Mouse (Mus musculus) layer of hippocampus, adult 18-20 months (tissue): ENCODE results near the gene Man1c1. TPM values are rescaled to one million over a fixed set of nuclear protein-coding genes. Genes with fewer than 3 reads are reported as not detected.

Experiments used
- DNase-seq, 2 experiments: peaks; one replicate each; pipeline ENCODE4 v3.0.0; 2022; ENCODE audit warnings: low spot score in 2 of 2
- total RNA-seq, 2 experiments: library from RNA; stranded (reverse); gene quantifications; 2 replicates each; pipeline ENCODE4 v1.2.3; 2021

Man1c1 gene
- total RNA-seq, 2 experiments from 2014 or later = 24.1 to 26.7 TPM

- DNase-seq = peak; percentile 75 to 78
Observed at GRCm38 (mm10) chr4:134677556-134678508, 26.3 kb downstream of the Man1c1 start.

- no peak for DNase-seq
Observed at GRCm38 (mm10) chr4:134675800-134676199, 28.3 kb downstream of the Man1c1 start.

GRCm38 (mm10) chr4:134674970-134675369 is 29.1 kb downstream of the Man1c1 start:
- no peak for DNase-seq

- DNase-seq = no peak
Observed at GRCm38 (mm10) chr4:134673882-134674463, 30.1 kb downstream of the Man1c1 start.

GRCm38 (mm10) chr4:134673151-134673550 is 30.9 kb downstream of the Man1c1 start:
- DNase-seq = no peak

- no peak for DNase-seq
Observed at GRCm38 (mm10) chr4:134672326-134672725, 31.8 kb downstream of the Man1c1 start.

- no peak for DNase-seq
Observed at GRCm38 (mm10) chr4:134671660-134672173, 32.4 kb downstream of the Man1c1 start.

- no peak for DNase-seq
Observed at GRCm38 (mm10) chr4:134669742-134670354, 34.2 kb downstream of the Man1c1 start.

- no peak for DNase-seq
Observed at GRCm38 (mm10) chr4:134668355-134669028, 35.6 kb downstream of the Man1c1 start.

GRCm38 (mm10) chr4:134666391-134666790 is 37.7 kb downstream of the Man1c1 start:
- DNase-seq = no peak

- no peak for DNase-seq
Observed at GRCm38 (mm10) chr4:134663052-134663451, 41.0 kb downstream of the Man1c1 start.

GRCm38 (mm10) chr4:134660630-134661183 is 43.4 kb downstream of the Man1c1 start:
- DNase-seq = no peak

- DNase-seq = no peak
Observed at GRCm38 (mm10) chr4:134659354-134660301, 44.5 kb downstream of the Man1c1 start.

- no peak for DNase-seq
Observed at GRCm38 (mm10) chr4:134657473-134657872, 46.6 kb downstream of the Man1c1 start.

GRCm38 (mm10) chr4:134654391-134654790 is 49.7 kb downstream of the Man1c1 start:
- DNase-seq = no peak

GRCm38 (mm10) chr4:134652720-134653119 is 51.4 kb downstream of the Man1c1 start:
- no peak for DNase-seq

GRCm38 (mm10) chr4:134652151-134652550 is 51.9 kb downstream of the Man1c1 start:
- DNase-seq = no peak

GRCm38 (mm10) chr4:134651358-134651757 is 52.7 kb downstream of the Man1c1 start:
- DNase-seq = no peak

GRCm38 (mm10) chr4:134645042-134645948 is 58.8 kb downstream of the Man1c1 start:
- peak in 1 of 2 experiments; percentile 58 for DNase-seq
